Mouse (Mus musculus) spleen, adult 2 months (tissue): ENCODE results near the gene Ncor2. TPM values are rescaled to one million over a fixed set of nuclear protein-coding genes. Genes with fewer than 3 reads are reported as not detected.

ENCODE experiments used
- DNase-seq, 2 experiments: peaks; one replicate each; pipeline versions ENCODE4 v3.0.0 to v3.0.0-alpha.2; 2012 to 2021; ENCODE audit warnings: low spot score in 2 of 2, low read depth in 1 of 2
- H3K27ac ChIP-seq: fragments of 200-500 bp; 2 replicates; pipeline ENCODE4 v1.5.1; 2012; ENCODE audit warnings: low read length, inconsistent platforms; ENCODE audit not compliant: insufficient read depth
- H3K27me3 ChIP-seq: fragments of 200-500 bp; 2 replicates; pipeline ENCODE4 v1.6.1; 2012; ENCODE audit warnings: mild to moderate bottlenecking, moderate library complexity, low read length, inconsistent platforms; ENCODE audit not compliant: control insufficient read depth, insufficient read depth
- H3K36me3 ChIP-seq: fragments of 200-500 bp; 2 replicates; pipeline ENCODE4 v1.6.1; 2012; ENCODE audit warnings: mild to moderate bottlenecking, low read length, inconsistent platforms; ENCODE audit not compliant: control insufficient read depth, insufficient read depth
- H3K4me1 ChIP-seq: fragments of 200-500 bp; 2 replicates; pipeline ENCODE4 v1.6.1; 2011; ENCODE audit warnings: inconsistent platforms; ENCODE audit not compliant: control insufficient read depth, insufficient read depth, insufficient read length
- H3K4me3 ChIP-seq: fragments of 200-500 bp; 2 replicates; pipeline ENCODE4 v1.5.1; 2011; ENCODE audit warnings: mild to moderate bottlenecking, inconsistent platforms; ENCODE audit not compliant: insufficient read depth, insufficient read length; ENCODE audit errors: extremely low read depth
- CTCF ChIP-seq: fragments of 200-500 bp; IDR thresholded peaks from 2 replicates; pipeline ENCODE4 v1.5.1; 2011; ENCODE audit warnings: mild to moderate bottlenecking, inconsistent platforms; ENCODE audit not compliant: insufficient read depth, insufficient read length, insufficient replicate concordance; ENCODE audit errors: extremely low read depth
- POLR2A ChIP-seq: fragments of 200-500 bp; IDR thresholded peaks from 2 replicates; pipeline ENCODE4 v1.6.1; 2011; ENCODE audit warnings: low read depth, low read length, inconsistent platforms
- WGBS: fragments of 180-500 bp; shearing (Covaris S2); methylation state at CpG from one replicate; pipeline ENCODE4 v1.1.7; 2018; 5-methylcytosine and 5-hydroxymethylcytosine counted together
- polyA plus RNA-seq: library from polyadenylated mRNA; depleted of rRNA; stranded (reverse); fragments of >200 nt; gene quantifications from 2 replicates; pipeline ENCODE4 v1.2.3, GENCODE M21; 2012

The Ncor2 gene
- polyA plus RNA-seq, 1 experiment, result 70.5 TPM

DNA sequence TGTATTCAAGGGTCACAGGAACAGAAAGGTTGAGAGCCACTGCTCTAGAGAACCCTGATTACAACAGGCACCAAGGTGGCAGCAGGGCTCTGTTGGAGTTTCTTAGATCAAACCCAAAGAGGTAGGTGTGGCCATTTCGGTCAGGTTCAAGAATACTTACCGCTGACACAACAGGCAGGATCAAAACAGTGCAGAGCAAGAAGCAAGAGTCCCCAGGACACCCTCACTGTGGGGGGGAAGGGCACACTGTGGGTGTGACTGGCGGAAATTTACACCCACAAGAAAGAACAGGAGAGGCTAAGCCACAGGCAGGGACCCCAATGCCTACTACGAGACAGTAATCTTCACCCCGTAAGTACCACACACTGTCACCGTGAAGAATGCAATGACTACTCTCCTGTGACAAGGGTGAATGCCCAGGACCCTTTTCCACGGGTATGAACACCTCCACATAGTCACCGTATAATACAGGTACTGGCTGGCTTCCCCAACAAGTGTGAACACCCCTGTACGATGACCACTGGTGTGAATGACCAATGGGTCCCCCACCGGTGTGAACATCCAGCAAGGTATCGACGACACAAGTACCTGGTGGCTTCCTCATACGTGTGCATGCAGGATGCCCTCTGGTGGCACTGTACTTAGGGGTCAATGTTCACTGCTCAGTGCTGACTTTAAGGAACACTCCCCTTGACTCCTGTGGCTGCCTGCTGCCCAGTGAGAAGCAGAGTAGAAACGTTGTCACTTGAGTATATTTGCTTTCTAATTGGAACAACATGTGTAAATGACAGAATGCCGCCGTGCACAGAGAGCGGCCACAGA is 162.4 kb downstream of the Ncor2 start:
- Histone ChIP-seq H3K27me3 (no peaks in the 10 kb centered on the region), H3K4me3 (no peak overlapping the region), H3K36me3 (peaks cover 26% of the 10 kb centered on the region), H3K27ac (no peak overlapping the region), H3K4me1 (no peaks in the 10 kb centered on the region)
- WGBS, result 79% methylated on average over 17 of the region's 17 CpGs
- no peak; the same call in 1 of the 2 replicates for TF ChIP-seq CTCF
- TF ChIP-seq POLR2A, result no peak
- DNase-seq, result peak in 1 of 2 experiments; percentile 34

DNA sequence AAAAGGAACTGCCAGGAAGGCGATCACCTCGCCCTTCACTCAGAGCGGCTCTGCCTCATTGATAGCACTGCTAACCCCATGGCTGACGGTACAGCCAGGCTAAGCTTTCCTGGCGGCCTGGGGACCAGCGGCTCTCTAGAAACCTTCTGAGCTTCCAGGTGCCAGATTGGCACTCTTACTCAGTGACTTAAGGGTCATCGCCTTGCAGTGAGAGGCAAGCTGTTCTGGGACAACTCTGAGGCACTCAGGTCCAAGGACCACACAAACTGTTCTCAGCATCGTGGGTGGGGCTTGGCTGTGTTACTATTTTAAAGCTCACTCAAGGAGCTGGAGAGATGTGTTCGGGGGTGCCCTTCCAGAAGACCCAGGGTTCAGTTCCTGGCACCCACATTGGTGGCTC is 163.4 kb downstream of the Ncor2 start:
- Histone ChIP-seq H3K27me3 (no peaks in the 10 kb centered on the region), H3K36me3 (peaks cover 26% of the 10 kb centered on the region), H3K4me1 (no peaks in the 10 kb centered on the region; the same call in 1 of the 2 replicates), H3K4me3 (no peak overlapping the region), H3K27ac (no peak overlapping the region)
- no peak for DNase-seq
- 78% methylated on average over 9 of the region's 9 CpGs for WGBS
- TF ChIP-seq POLR2A (no peak), CTCF (no peak)

DNA sequence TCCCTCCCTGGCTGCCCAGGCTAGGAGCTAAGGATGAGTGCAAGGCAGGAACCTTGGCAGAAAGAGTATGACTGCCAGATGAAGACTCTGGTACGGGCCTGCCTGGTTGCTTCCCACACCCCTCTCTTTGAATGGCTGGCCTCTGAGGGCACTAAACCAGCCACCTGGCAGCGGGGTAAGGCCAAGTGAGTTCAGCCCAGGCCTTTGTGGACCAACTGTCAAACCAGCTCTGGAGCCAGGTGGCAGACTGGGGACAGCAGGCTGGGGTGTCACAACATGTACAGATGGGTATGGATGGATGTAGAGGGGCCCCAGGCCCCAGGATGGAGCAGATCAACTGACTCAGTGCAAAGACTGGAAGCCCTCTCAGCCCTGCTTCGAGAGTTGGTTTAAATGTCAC is 164.0 kb downstream of the Ncor2 start:
- H3K27me3 ChIP-seq, result no peaks in the 10 kb centered on the region
- no peak overlapping the region for H3K27ac ChIP-seq
- H3K4me3 ChIP-seq, result no peak overlapping the region
- 68% methylated on average over 3 of the region's 3 CpGs for WGBS
- no peak for DNase-seq
- H3K4me1 ChIP-seq, result no peaks in the 10 kb centered on the region; the same call in none of the 2 replicates
- TF ChIP-seq POLR2A, result no peak
- no peak for TF ChIP-seq CTCF
- peaks cover 26% of the 10 kb centered on the region for H3K36me3 ChIP-seq

DNA sequence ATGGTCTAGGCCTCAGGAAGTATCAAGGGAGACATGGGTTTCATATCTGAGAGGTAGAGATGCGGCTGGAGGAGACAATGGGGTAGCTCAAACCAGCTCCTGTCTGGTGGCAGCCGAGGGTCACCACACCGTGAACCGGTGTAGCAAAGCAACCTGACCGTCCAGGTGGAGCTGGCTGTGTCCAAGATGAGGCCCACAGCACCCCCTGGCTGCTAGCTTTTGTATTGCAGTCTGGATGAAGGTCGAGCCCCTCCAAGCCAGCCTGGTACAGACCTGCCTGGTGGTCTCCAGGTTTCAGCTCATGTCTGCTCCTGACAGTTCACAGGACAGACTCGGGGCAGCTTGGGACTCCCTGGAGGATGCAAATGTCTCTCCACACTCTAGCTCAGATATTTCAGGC is 164.5 kb downstream of the Ncor2 start:
- no peak overlapping the region for H3K4me3 ChIP-seq
- WGBS, result 74% methylated on average over 7 of the region's 7 CpGs
- DNase-seq, result peak in 1 of 2 experiments; percentile 55
- H3K36me3 ChIP-seq, result peaks cover 23% of the 10 kb centered on the region
- H3K4me1 ChIP-seq, result no peaks in the 10 kb centered on the region; the same call in none of the 2 replicates
- no peak for TF ChIP-seq POLR2A
- peak; percentile 74; the same call in 1 of the 2 replicates for TF ChIP-seq CTCF
- H3K27me3 ChIP-seq, result no peaks in the 10 kb centered on the region
- no peak overlapping the region for H3K27ac ChIP-seq

DNA sequence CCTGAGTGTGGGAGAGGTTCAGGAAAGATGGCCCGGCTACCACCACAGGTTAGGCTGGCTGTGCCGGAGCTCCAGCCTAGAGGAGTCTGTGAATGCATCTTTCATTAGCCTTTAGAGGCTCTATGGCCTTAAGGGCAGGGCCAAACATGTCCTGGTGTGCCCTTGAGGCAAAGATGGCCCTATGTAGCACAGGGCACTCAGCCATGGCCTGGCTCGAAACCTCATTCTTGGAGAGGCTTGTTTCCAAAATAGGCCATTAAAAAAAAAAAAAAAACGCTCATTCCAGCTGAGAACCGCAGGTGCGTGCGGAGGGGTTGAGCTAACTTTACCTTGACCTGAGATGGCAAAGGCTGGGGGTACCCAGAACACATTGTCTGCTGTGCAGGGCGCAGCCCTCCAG is 167.4 kb downstream of the Ncor2 start:
- Histone ChIP-seq H3K4me3 (no peak overlapping the region), H3K27me3 (no peaks in the 10 kb centered on the region), H3K27ac (no peak overlapping the region), H3K4me1 (no peaks in the 10 kb centered on the region; the same call in none of the 2 replicates), H3K36me3 (peaks cover 3% of the 10 kb centered on the region; the same call in 1 of the 2 replicates)
- DNase-seq, result no peak
- TF ChIP-seq POLR2A, result no peak
- no peak for TF ChIP-seq CTCF
- WGBS, result 89% methylated on average over 8 of the region's 8 CpGs

DNA sequence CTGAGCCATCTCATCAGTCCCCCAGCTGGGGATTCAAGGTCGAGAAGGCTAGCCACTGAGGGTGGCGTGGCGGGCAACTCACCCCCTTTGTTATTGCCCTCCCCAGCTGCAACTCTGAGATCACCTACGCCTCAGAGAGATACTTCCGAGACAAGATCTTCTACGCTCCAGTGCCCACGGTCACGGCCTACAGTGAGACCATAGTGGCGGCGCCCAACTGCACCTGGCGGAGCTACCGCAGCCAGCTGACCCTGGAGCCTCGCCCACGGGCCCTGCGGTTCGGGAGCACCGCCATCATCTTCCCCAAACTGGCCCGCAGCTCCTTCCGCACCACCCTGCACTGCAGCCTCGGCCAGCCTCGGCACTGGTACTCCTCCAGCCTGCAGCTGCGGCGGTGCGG is 167.9 kb downstream of the Ncor2 start:
- 76% methylated on average over 24 of the region's 24 CpGs for WGBS
- TF ChIP-seq POLR2A (no peak), CTCF (no peak)
- Histone ChIP-seq H3K4me3 (no peak overlapping the region), H3K27ac (no peak overlapping the region), H3K27me3 (no peaks in the 10 kb centered on the region), H3K4me1 (no peaks in the 10 kb centered on the region; the same call in none of the 2 replicates), H3K36me3 (peaks cover 2% of the 10 kb centered on the region; the same call in 1 of the 2 replicates)
- no peak for DNase-seq

DNA sequence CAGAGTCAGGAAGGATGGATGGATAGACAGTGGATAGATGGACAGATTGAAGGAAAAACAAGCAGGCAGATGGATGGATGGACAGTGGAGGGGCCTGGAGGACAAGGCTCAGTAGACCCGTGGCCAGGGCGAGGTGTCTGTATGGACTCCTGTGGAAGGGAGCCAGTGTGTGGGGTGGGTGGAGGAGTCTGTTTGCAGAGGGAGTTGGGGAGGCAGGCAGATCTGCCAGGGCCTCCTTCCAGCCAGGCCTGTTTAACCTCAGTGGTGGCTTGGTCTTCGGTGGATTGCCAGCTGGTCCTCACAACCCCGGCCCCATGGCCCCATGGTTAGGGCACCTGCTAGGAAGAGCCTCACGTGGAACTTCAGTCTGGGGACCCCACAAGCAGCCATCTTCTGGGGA is 172.1 kb downstream of the Ncor2 start:
- no peaks in the 10 kb centered on the region for H3K36me3 ChIP-seq
- WGBS, result 71% methylated on average over 5 of the region's 5 CpGs
- no peak overlapping the region for H3K27ac ChIP-seq
- H3K27me3 ChIP-seq, result peaks cover 9% of the 10 kb centered on the region; the same call in 1 of the 2 replicates
- no peak for DNase-seq
- no peak for TF ChIP-seq CTCF
- no peak for TF ChIP-seq POLR2A
- H3K4me1 ChIP-seq, result peaks cover 8% of the 10 kb centered on the region
- no peak overlapping the region for H3K4me3 ChIP-seq
